ENCODE assay signal across 9 mouse cellular contexts in the genomic region with DNA sequence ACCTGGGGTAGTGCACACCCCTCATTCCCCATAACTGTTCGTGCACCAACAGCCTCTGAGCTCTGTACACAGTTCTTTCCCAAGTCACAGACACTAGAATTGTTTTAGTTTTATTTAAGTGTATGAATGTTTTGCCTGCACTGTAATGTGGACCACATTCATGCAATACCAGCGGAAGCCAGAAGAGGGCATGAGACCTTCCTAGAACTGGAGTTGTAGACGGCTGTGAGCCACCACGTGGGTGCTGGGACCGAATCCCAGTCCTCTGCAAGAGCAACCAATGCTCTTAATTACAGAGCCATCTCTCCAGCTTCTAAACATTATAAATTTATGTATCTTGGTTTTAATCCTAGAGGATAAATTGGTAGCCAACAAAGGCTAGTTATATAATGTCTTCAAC. TPM values are rescaled to one million over a fixed set of nuclear protein-coding genes. Genes with fewer than 3 reads are reported as not detected.
DNase-seq lines count a peak whose midpoint lies in the region; ATAC-seq lines count a peak whose summit lies in the region.
"Had no signal": no experiment of that assay in that cellular context is flagged by ENCODE, and none has a peak within 500 bp of the region (broad histone marks: within the 10 kb centered on the region; RNA-seq: fewer than 3 reads in every experiment).

No protein-coding gene starts in this region.

- peak; percentile 58 for ATAC-seq in megakaryocyte-erythroid progenitor cell, adult 5-6 weeks (replicated peaks; ENCODE audit: low FRiP score, low TSS enrichment, poor library complexity, severe bottlenecking)

- peak; percentile 30 for DNase-seq in adrenal gland, postnatal 14 days
- no peak for DNase-seq in adrenal gland, adult 8-10 months
- DNase-seq in layer of hippocampus, postnatal 10 days (ENCODE audit: low spot score in 2 of 2) = peak; percentile 33 to 38
- no peak for DNase-seq in layer of hippocampus, adult 11-12 months (ENCODE audit: low spot score)
- DNase-seq in ZHBTc4 (ENCODE audit: low read depth, low spot score) = peak; percentile 86
- DNase-seq in c-Kit-positive CD71-positive TER-119-positive erythroid progenitor cells, embryonic 14.5 days (ENCODE audit: low spot score) = no peak
- no peak for DNase-seq in MN1 (ENCODE audit: low spot score)

RNA-seq across cellular contexts. Expression of a gene that starts 17.7 kb away (rescaled TPM):
- total RNA-seq in adrenal gland, postnatal 14 days (2021) = 7.2 and 7.6 TPM in 2 replicates
- total RNA-seq in adrenal gland, adult 8-10 months (2022) = 10 to 100 TPM in 3 of 4 experiments, 1 to 10 TPM in 1; 9.6 to 19.8 (median 13.2) TPM
- 10 to 100 TPM; 41.6 to 46.4 TPM for total RNA-seq in layer of hippocampus, postnatal 10 days (2021)
- 13.0 and 19.0 TPM in 2 replicates for total RNA-seq in megakaryocyte-erythroid progenitor cell, adult 5-6 weeks (2014; fragmentation: Nextera tagmentation)
- total RNA-seq in megakaryocyte-erythroid progenitor cell, adult 5-6 weeks (2017) = 11.2 and 23.9 TPM in 2 replicates

RNA-seq across cellular contexts. Expression of a gene that starts 48.2 kb away (rescaled TPM):
- total RNA-seq in adrenal gland, postnatal 14 days (2021) = 5.6 and 6.2 TPM in 2 replicates
- 1 to 10 TPM; 1.7 to 6.9 (median 5.2) TPM for total RNA-seq in adrenal gland, adult 8-10 months (2022)
- 10 to 100 TPM in 1 of 2 experiments, 1 to 10 TPM in 1; 9.6 to 11.5 TPM for total RNA-seq in layer of hippocampus, postnatal 10 days (2021)
- 12.5 TPM in 1 of 2 replicates, not detected in the other for total RNA-seq in megakaryocyte-erythroid progenitor cell, adult 5-6 weeks (2014; fragmentation: Nextera tagmentation)
- 7.8 and 10.8 TPM in 2 replicates for total RNA-seq in megakaryocyte-erythroid progenitor cell, adult 5-6 weeks (2017)
- total RNA-seq: common myeloid progenitor, adult 5-6 weeks had no signal

Comparison
In these comparisons a context has a peak if more than half of its experiments do, and no peak if none do; other contexts are left out.
1. DNase-seq: peak in adrenal gland, postnatal 14 days (single experiment), layer of hippocampus, postnatal 10 days (2 of 2) and ZHBTc4 (single experiment); none in adrenal gland, adult 8-10 months (single experiment), layer of hippocampus, adult 11-12 months (single experiment), c-Kit-positive CD71-positive TER-119-positive erythroid progenitor cells, embryonic 14.5 days (single experiment) and MN1 (single experiment).